ENCODE assay signal across 25 mouse cellular contexts in the genomic region with DNA sequence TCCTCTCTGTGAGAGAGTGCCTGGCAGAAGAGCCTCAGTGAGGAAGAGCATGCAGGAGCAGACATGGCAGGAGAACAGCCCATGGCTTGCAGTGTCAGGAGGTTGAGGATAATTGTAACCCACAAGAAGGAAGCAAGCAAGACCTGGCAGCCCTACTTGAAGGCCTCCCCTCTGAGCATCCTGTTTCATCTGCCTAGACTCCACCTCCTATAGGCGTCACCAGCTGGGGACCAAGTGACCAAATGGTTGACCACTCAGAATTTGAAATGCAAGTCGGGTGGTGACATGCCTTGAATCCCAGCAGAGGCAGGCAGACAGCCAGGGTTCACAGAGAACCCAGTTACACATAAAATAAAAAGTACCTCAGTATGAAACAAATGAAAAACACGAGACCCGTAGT. TPM values are rescaled to one million over a fixed set of nuclear protein-coding genes. Genes with fewer than 3 reads are reported as not detected.
DNase-seq lines count a peak whose midpoint lies in the region; ATAC-seq and TF ChIP-seq lines count a peak whose summit lies in the region.
"Had no signal": no experiment of that assay in that cellular context is flagged by ENCODE, and none has a peak within 500 bp of the region (broad histone marks: within the 10 kb centered on the region; RNA-seq: fewer than 3 reads in every experiment).

No protein-coding gene starts in this region.

- no peak for TF ChIP-seq EP300 in stomach, postnatal 0 days (optimal IDR thresholded peaks at IDR 0.05)

- no peaks in the 10 kb centered on the region for H3K27me3 ChIP-seq in hindbrain, embryonic 12.5 days
- H3K27me3 ChIP-seq in hindbrain, postnatal 0 days (ENCODE audit: insufficient read depth, low read length): no peaks in the 10 kb centered on the region
- 0 out of 2 replicates have a peak, but pooled peaks cover 3% of the 10 kb centered on the region for H3K27me3 ChIP-seq in midbrain, embryonic 11.5 days (ENCODE audit: control insufficient read depth, insufficient read depth, low read length)
- H3K27me3 ChIP-seq in midbrain, postnatal 0 days (ENCODE audit: insufficient read depth, low read length): no peaks in the 10 kb centered on the region
- no peaks in the 10 kb centered on the region for H3K27me3 ChIP-seq in stomach, postnatal 0 days (ENCODE audit: control insufficient read depth, insufficient read depth, low read length)
- H3K27me3 ChIP-seq in forebrain, postnatal 0 days (ENCODE audit: insufficient read depth, low read length): no peaks in the 10 kb centered on the region
- H3K27me3 ChIP-seq: CH12.LX; embryonic facial prominence, embryonic 12.5 days; hindbrain, embryonic 15.5 days; limb, embryonic 15.5 days; liver, embryonic 15.5 days; lung, embryonic 15.5 days had no signal

- H3K9me3 ChIP-seq in hindbrain, embryonic 12.5 days (replicated peaks): no peaks in the 10 kb centered on the region
- no peaks in the 10 kb centered on the region for H3K9me3 ChIP-seq in hindbrain, postnatal 0 days (ENCODE audit: low read length)
- H3K9me3 ChIP-seq in midbrain, embryonic 11.5 days (ENCODE audit: control insufficient read depth, low read length): no peaks in the 10 kb centered on the region
- no peaks in the 10 kb centered on the region for H3K9me3 ChIP-seq in midbrain, postnatal 0 days (ENCODE audit: low read length)
- H3K9me3 ChIP-seq in stomach, postnatal 0 days (ENCODE audit: control insufficient read depth, low read length): no peaks in the 10 kb centered on the region
- no peaks in the 10 kb centered on the region for H3K9me3 ChIP-seq in forebrain, postnatal 0 days (ENCODE audit: low read length)
- H3K9me3 ChIP-seq: embryonic facial prominence, embryonic 12.5 days; hindbrain, embryonic 15.5 days; limb, embryonic 10.5 days; limb, embryonic 15.5 days; liver, embryonic 15.5 days; lung, embryonic 15.5 days had no signal

- no peak for ATAC-seq in hindbrain, embryonic 12.5 days (ENCODE audit: low FRiP score)
- no peak for ATAC-seq in hindbrain, postnatal 0 days
- ATAC-seq in midbrain, embryonic 11.5 days (ENCODE audit: low FRiP score): no peak
- ATAC-seq in midbrain, postnatal 0 days (ENCODE audit: low FRiP score): no peak
- ATAC-seq in stomach, postnatal 0 days (ENCODE audit: low FRiP score, low TSS enrichment): no peak
- ATAC-seq in forebrain, postnatal 0 days: no peak
- ATAC-seq: forebrain, embryonic 14.5 days had no signal

- H3K4me2 ChIP-seq in hindbrain, embryonic 12.5 days (replicated peaks): no peak overlapping the region
- H3K4me2 ChIP-seq in hindbrain, postnatal 0 days (ENCODE audit: low read depth, low read length): no peak overlapping the region
- H3K4me2 ChIP-seq in midbrain, embryonic 11.5 days: no peak overlapping the region
- H3K4me2 ChIP-seq in midbrain, postnatal 0 days (ENCODE audit: low read depth, low read length, poor library complexity, severe bottlenecking): no peak overlapping the region
- H3K4me2 ChIP-seq in stomach, postnatal 0 days (replicated peaks; ENCODE audit: low read depth): no peak overlapping the region
- H3K4me2 ChIP-seq in forebrain, postnatal 0 days (ENCODE audit: low read depth): no peak overlapping the region
- H3K4me2 ChIP-seq: embryonic facial prominence, embryonic 12.5 days; heart, embryonic 11.5 days; hindbrain, embryonic 15.5 days; limb, embryonic 15.5 days; liver, embryonic 15.5 days; lung, embryonic 15.5 days had no signal

- no peak overlapping the region for H3K27ac ChIP-seq in hindbrain, embryonic 12.5 days
- no peak overlapping the region for H3K27ac ChIP-seq in hindbrain, postnatal 0 days
- H3K27ac ChIP-seq in midbrain, embryonic 11.5 days (ENCODE audit: low read depth, low read length): no peak overlapping the region
- H3K27ac ChIP-seq in midbrain, postnatal 0 days (ENCODE audit: low read depth, low read length): no peak overlapping the region
- H3K27ac ChIP-seq in stomach, postnatal 0 days (replicated peaks): peak overlapping the region; percentile 13; the same call in 1 of the 2 replicates
- H3K27ac ChIP-seq in forebrain, postnatal 0 days (ENCODE audit: low read depth, low read length): no peak overlapping the region
- H3K27ac ChIP-seq: embryonic facial prominence, embryonic 12.5 days; hindbrain, embryonic 15.5 days; limb, embryonic 10.5 days; liver, embryonic 15.5 days; lung, embryonic 15.5 days had no signal

- TF ChIP-seq CTCF in hindbrain, postnatal 0 days (IDR thresholded peaks at IDR 0.05; ENCODE audit: low read depth): no peak
- TF ChIP-seq CTCF in midbrain, postnatal 0 days (IDR thresholded peaks at IDR 0.05): no peak
- no peak for TF ChIP-seq CTCF in stomach, postnatal 0 days (IDR thresholded peaks at IDR 0.05; ENCODE audit: low read depth)
- no peak for TF ChIP-seq CTCF in forebrain, postnatal 0 days (IDR thresholded peaks at IDR 0.05; ENCODE audit: low read depth)

- 54% methylated on average over 4 of the region's 4 CpGs for WGBS in hindbrain, embryonic 12.5 days
- 54% methylated on average over 4 of the region's 4 CpGs for WGBS in hindbrain, postnatal 0 days
- 53% methylated on average over 4 of the region's 4 CpGs for WGBS in midbrain, embryonic 11.5 days
- 55% methylated on average over 4 of the region's 4 CpGs for WGBS in midbrain, postnatal 0 days
- WGBS in stomach, postnatal 0 days: 45% methylated on average over 4 of the region's 4 CpGs
- WGBS in forebrain, postnatal 0 days: 51% methylated on average over 4 of the region's 4 CpGs

- H3K4me3 ChIP-seq in hindbrain, embryonic 12.5 days: no peak overlapping the region
- no peak overlapping the region for H3K4me3 ChIP-seq in hindbrain, postnatal 0 days (ENCODE audit: low read length)
- no peak overlapping the region for H3K4me3 ChIP-seq in midbrain, embryonic 11.5 days (ENCODE audit: low read depth, low read length)
- no peak overlapping the region for H3K4me3 ChIP-seq in midbrain, postnatal 0 days (ENCODE audit: low read depth, low read length)
- H3K4me3 ChIP-seq in stomach, postnatal 0 days (ENCODE audit: low read depth, low read length): no peak overlapping the region
- no peak overlapping the region for H3K4me3 ChIP-seq in forebrain, postnatal 0 days (ENCODE audit: low read depth, low read length)
- H3K4me3 ChIP-seq: embryonic facial prominence, embryonic 12.5 days; hindbrain, embryonic 15.5 days; limb, embryonic 10.5 days; limb, embryonic 15.5 days; liver, embryonic 15.5 days; lung, embryonic 15.5 days had no signal

- H3K36me3 ChIP-seq in hindbrain, embryonic 12.5 days: no peaks in the 10 kb centered on the region
- H3K36me3 ChIP-seq in hindbrain, postnatal 0 days (ENCODE audit: insufficient read depth, low read length): no peaks in the 10 kb centered on the region
- H3K36me3 ChIP-seq in midbrain, embryonic 11.5 days (ENCODE audit: control insufficient read depth, insufficient read depth, low read length): no peaks in the 10 kb centered on the region
- H3K36me3 ChIP-seq in midbrain, postnatal 0 days (ENCODE audit: insufficient read depth, low read length): no peaks in the 10 kb centered on the region
- no peaks in the 10 kb centered on the region for H3K36me3 ChIP-seq in stomach, postnatal 0 days (ENCODE audit: control insufficient read depth, insufficient read depth, low read length)
- H3K36me3 ChIP-seq in forebrain, postnatal 0 days (ENCODE audit: insufficient read depth): no peaks in the 10 kb centered on the region
- H3K36me3 ChIP-seq: embryonic facial prominence, embryonic 12.5 days; hindbrain, embryonic 15.5 days; limb, embryonic 10.5 days; limb, embryonic 15.5 days; liver, embryonic 15.5 days; lung, embryonic 15.5 days had no signal

- DNase-seq in cerebellum, postnatal 10 days: peak; percentile 40 to 48
- no peak for DNase-seq in cerebellum, adult 11-12 months
- DNase-seq in hindbrain, postnatal 0 days (ENCODE audit: low spot score): no peak
- peak; percentile 75 for DNase-seq in midbrain, embryonic 11.5 days (ENCODE audit: low spot score, missing footprints)
- no peak for DNase-seq in midbrain, postnatal 0 days (ENCODE audit: low spot score)
- no peak for DNase-seq in stomach, postnatal 0 days (ENCODE audit: low spot score)
- DNase-seq in forebrain, postnatal 0 days: no peak
- DNase-seq: adrenal gland, adult 8-10 months; kidney, adult 18-20 months; kidney, postnatal 4 days; midbrain, embryonic 14.5 days; right cerebral cortex, postnatal 25 days; spleen, adult 18-20 months; thymus, adult 18-20 months; thymus, postnatal 25 days had no signal

- peak overlapping the region; percentile 18; the same call in 1 of the 2 replicates for H3K9ac ChIP-seq in hindbrain, embryonic 12.5 days
- H3K9ac ChIP-seq in hindbrain, postnatal 0 days (replicated peaks; ENCODE audit: low read length): no peak overlapping the region
- no peak overlapping the region for H3K9ac ChIP-seq in midbrain, embryonic 11.5 days (ENCODE audit: low read length)
- no peak overlapping the region for H3K9ac ChIP-seq in midbrain, postnatal 0 days (replicated peaks; ENCODE audit: low read length, poor library complexity, severe bottlenecking)
- H3K9ac ChIP-seq in stomach, postnatal 0 days (ENCODE audit: low read length): no peak overlapping the region
- no peak overlapping the region for H3K9ac ChIP-seq in forebrain, postnatal 0 days
- H3K9ac ChIP-seq: embryonic facial prominence, embryonic 12.5 days; hindbrain, embryonic 15.5 days; limb, embryonic 15.5 days; liver, embryonic 15.5 days; lung, embryonic 15.5 days had no signal

- H3K4me1 ChIP-seq in hindbrain, embryonic 12.5 days: peaks cover 8% of the 10 kb centered on the region
- H3K4me1 ChIP-seq in hindbrain, postnatal 0 days (ENCODE audit: insufficient read depth, low read length): peaks cover 8% of the 10 kb centered on the region
- H3K4me1 ChIP-seq in midbrain, embryonic 11.5 days (ENCODE audit: control insufficient read depth, insufficient read depth, low read length): peaks cover 4% of the 10 kb centered on the region; the same call in 1 of the 2 replicates
- no peaks in the 10 kb centered on the region for H3K4me1 ChIP-seq in midbrain, postnatal 0 days (ENCODE audit: insufficient read depth, low read length)
- 0 out of 2 replicates have a peak, but pooled peaks cover 3% of the 10 kb centered on the region for H3K4me1 ChIP-seq in stomach, postnatal 0 days (replicated peaks; ENCODE audit: control insufficient read depth, insufficient read depth)
- no peaks in the 10 kb centered on the region for H3K4me1 ChIP-seq in forebrain, postnatal 0 days (ENCODE audit: insufficient read depth)

RNA-seq across cellular contexts. Expression of gene Taf4, which starts 4.2 kb away (rescaled TPM):
- polyA plus RNA-seq in hindbrain, embryonic 12.5 days (2016; fragmentation: Nextera tagmentation; extraction: Ambion mirVana): 3.5 and 5.2 TPM in 2 replicates
- total RNA-seq in hindbrain, postnatal 0 days (2014; rRNA removed): 12.1 and 13.6 TPM in 2 replicates
- polyA plus RNA-seq in hindbrain, postnatal 0 days (2015; fragmentation: Nextera tagmentation; extraction: Ambion mirVana): 2.5 and 3.0 TPM in 2 replicates
- 5.8 and 6.0 TPM in 2 replicates for polyA plus RNA-seq in midbrain, embryonic 11.5 days (2014; fragmentation: Nextera tagmentation; extraction: Ambion mirVana)
- 11.4 and 15.0 TPM in 2 replicates for total RNA-seq in midbrain, postnatal 0 days (2014; rRNA removed)
- 2.2 and 2.9 TPM in 2 replicates for polyA plus RNA-seq in midbrain, postnatal 0 days (2015; fragmentation: Nextera tagmentation; extraction: Ambion mirVana)
- polyA plus RNA-seq in stomach, postnatal 0 days (2015; fragmentation: Nextera tagmentation; extraction: Ambion mirVana): 2.1 TPM in 2 replicates
- 11.4 and 12.5 TPM in 2 replicates for total RNA-seq in forebrain, postnatal 0 days (2014; rRNA removed)
- 2.1 and 2.4 TPM in 2 replicates for polyA plus RNA-seq in forebrain, postnatal 0 days (2015; fragmentation: Nextera tagmentation; extraction: Ambion mirVana)

RNA-seq across cellular contexts. Expression of gene Lsm14b, which starts 44.2 kb away (rescaled TPM):
- polyA plus RNA-seq in hindbrain, embryonic 12.5 days (2016; fragmentation: Nextera tagmentation; extraction: Ambion mirVana): 14.1 and 16.7 TPM in 2 replicates
- total RNA-seq in hindbrain, postnatal 0 days (2014; rRNA removed): 88.2 and 102 TPM in 2 replicates
- 21.0 and 21.3 TPM in 2 replicates for polyA plus RNA-seq in hindbrain, postnatal 0 days (2015; fragmentation: Nextera tagmentation; extraction: Ambion mirVana)
- polyA plus RNA-seq in midbrain, embryonic 11.5 days (2014; fragmentation: Nextera tagmentation; extraction: Ambion mirVana): 11.1 and 14.5 TPM in 2 replicates
- 113 and 118 TPM in 2 replicates for total RNA-seq in midbrain, postnatal 0 days (2014; rRNA removed)
- polyA plus RNA-seq in midbrain, postnatal 0 days (2015; fragmentation: Nextera tagmentation; extraction: Ambion mirVana): 22.0 and 23.6 TPM in 2 replicates
- polyA plus RNA-seq in stomach, postnatal 0 days (2015; fragmentation: Nextera tagmentation; extraction: Ambion mirVana): 3.8 and 3.9 TPM in 2 replicates
- total RNA-seq in forebrain, postnatal 0 days (2014; rRNA removed): 154 and 162 TPM in 2 replicates
- polyA plus RNA-seq in forebrain, postnatal 0 days (2015; fragmentation: Nextera tagmentation; extraction: Ambion mirVana): 24.4 and 24.8 TPM in 2 replicates

Comparison
In these comparisons a context has a peak if more than half of its experiments do, and no peak if none do; other contexts are left out.
1. DNase-seq: peak in cerebellum, postnatal 10 days (2 of 2) and midbrain, embryonic 11.5 days (single experiment); none in cerebellum, adult 11-12 months (single experiment), hindbrain, postnatal 0 days (single experiment), midbrain, postnatal 0 days (single experiment), stomach, postnatal 0 days (single experiment) and forebrain, postnatal 0 days (single experiment).